Mouse (Mus musculus) adipose tissue, adult 10 weeks (tissue): Measurements from ENCODE around the gene Psg29. TPM values are rescaled to one million over a fixed set of nuclear protein-coding genes. Genes with fewer than 3 reads are reported as not detected.

Experiments
- polyA plus RNA-seq: library from polyadenylated mRNA; stranded (reverse); fragments of 350-450 nt; fragmentation: Illumina TruSeq; extraction: RNeasy Lipid Tissue Mini Kit (QIAGEN cat#74804); gene quantifications from one replicate; pipeline ENCODE4 v1.2.3, GENCODE M21; 2014; ENCODE audit warnings: low read depth, low replicate concordance

The Psg29 gene
- polyA plus RNA-seq, result not detected

DNA sequence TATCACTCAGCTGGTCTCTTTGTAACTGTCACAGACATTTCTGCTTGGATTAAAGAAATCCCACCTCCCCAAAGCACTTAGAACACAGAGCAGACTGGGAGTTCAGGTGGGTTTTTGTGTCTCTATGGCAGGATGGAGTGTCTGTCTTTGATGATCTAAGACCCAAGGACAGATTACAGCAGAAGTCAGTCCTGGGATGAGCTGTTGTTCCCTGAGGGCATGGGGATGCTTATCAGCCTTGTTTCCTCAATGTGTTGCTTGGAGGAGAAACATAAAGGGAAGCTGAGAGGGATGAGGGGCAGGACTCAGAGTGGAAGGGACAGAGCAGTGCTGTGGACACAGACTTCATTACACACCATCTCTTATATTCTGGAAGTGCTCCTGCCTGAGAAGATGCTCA is at the start of gene Psg29:
Psg29 (plus strand) TSS at position 301 of the 400 bp plus-strand sequence.

Other genes starting within 250 kb of the Psg29 start
- gene Pnmal1, start 243.8 kb upstream of the Psg29 start, polyA plus RNA-seq, result 0.19 TPM
- 0.16 TPM for gene Gm42372, start 220.4 kb upstream of the Psg29 start, polyA plus RNA-seq
- 3.5 TPM for gene Ccdc8, start 210.8 kb upstream of the Psg29 start, polyA plus RNA-seq
- gene Ppp5c, start 175.6 kb upstream of the Psg29 start, polyA plus RNA-seq, result 49.6 TPM
- gene Hif3a, start 141.1 kb upstream of the Psg29 start, polyA plus RNA-seq, result 3.4 TPM
- 0.20 TPM for gene Psg16, start 129.4 kb upstream of the Psg29 start, polyA plus RNA-seq
- not detected for gene Ceacam3, start 53.2 kb upstream of the Psg29 start, polyA plus RNA-seq